Mouse (Mus musculus) CH12.LX (cell line): ENCODE measurements around the gene Msx1.

Experiments
- CTCF ChIP-seq, 2 experiments: IDR thresholded peaks in 1 of 2; conservative IDR thresholded peaks in 1 of 2; 2 replicates each; pipeline ENCODE4 v1.5.1; 2011 to 2012; ENCODE audit warnings: low read depth in 2 of 2, low read length in 2 of 2, improper control_type of control experiment in 1 of 2, inconsistent platforms in 1 of 2, mild to moderate bottlenecking in 1 of 2, moderate library complexity in 1 of 2
- E2F4 ChIP-seq: IDR thresholded peaks from 2 replicates; pipeline ENCODE4 v1.6.1; 2011; ENCODE audit warnings: low read depth, low read length, improper control_type of control experiment; ENCODE audit not compliant: insufficient replicate concordance
- USF1 ChIP-seq: IDR thresholded peaks from 2 replicates; pipeline ENCODE4 v1.6.1; 2014; ENCODE audit warnings: low read depth, mild to moderate bottlenecking, inconsistent platforms, low read length, improper control_type of control experiment
- USF2 ChIP-seq: conservative IDR thresholded peaks from 2 replicates; pipeline ENCODE4 v1.6.1; 2011; ENCODE audit warnings: low read depth, low read length, improper control_type of control experiment

DNA sequence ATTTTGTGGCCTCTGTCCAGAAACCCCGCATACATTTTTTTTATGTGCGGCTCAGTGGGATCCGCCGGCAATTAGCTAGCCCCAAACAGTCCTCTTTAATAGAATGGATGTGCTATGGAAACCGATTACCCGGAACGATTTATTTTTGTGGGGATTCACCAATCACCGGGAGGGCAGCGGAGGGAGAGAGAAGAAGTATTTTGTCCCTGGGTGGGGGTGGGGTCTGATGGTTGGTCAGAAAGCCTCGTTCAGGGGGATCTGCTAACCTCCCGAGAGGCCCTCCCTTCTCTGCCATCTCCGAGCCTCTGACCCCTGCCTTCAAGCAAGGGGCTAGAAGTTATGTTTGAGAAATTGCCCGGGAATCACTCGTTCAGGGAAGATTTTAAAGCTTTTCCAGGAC, 3.6 kb upstream of the Msx1 start:
- TF ChIP-seq E2F4 (no peak), CTCF (conservative IDR thresholded peaks at IDR 0.05 in 1 of 2, IDR thresholded peaks at IDR 0.05 in 1 of 2; ENCODE audit: low read depth in 2 of 2, low read length in 2 of 2) (no peak), USF1 (no peak), USF2 (no peak)
